Mouse (Mus musculus): ENCODE measurements around the gene Cmc2.

Gene Cmc2

GRCm38 (mm10) chr8:116921337-116922059 is at the start of gene Cmc2, which contains the start of gene Cenpn:
Gene Cmc2 (minus strand): TSS chr8:116921455.
Gene Cenpn (plus strand): TSS chr8:116921730.
- peak; percentile 91 for DNase-seq

- no peak for DNase-seq
These were observed 48.3 kb upstream of the Cmc2 start for GRCm38 (mm10) chr8:116969531-116969930.

GRCm38 (mm10) chr8:116954415-116954814 is 33.2 kb upstream of the Cmc2 start:
- peak; percentile 93 for DNase-seq

- DNase-seq: no peak
These were observed 31.2 kb upstream of the Cmc2 start for GRCm38 (mm10) chr8:116952428-116952827.

GRCm38 (mm10) chr8:116951778-116952177 is 30.5 kb upstream of the Cmc2 start:
- DNase-seq: no peak

GRCm38 (mm10) chr8:116951369-116951768 is 30.1 kb upstream of the Cmc2 start:
- DNase-seq: no peak

- no peak for DNase-seq
These were observed 26.3 kb upstream of the Cmc2 start for GRCm38 (mm10) chr8:116947589-116947988.

- DNase-seq: peak; percentile 28
These were observed 25.6 kb upstream of the Cmc2 start for GRCm38 (mm10) chr8:116946851-116947250.

GRCm38 (mm10) chr8:116946268-116946838 is 25.1 kb upstream of the Cmc2 start:
- DNase-seq: peak; percentile 69

- DNase-seq: no peak
These were observed 24.1 kb upstream of the Cmc2 start for GRCm38 (mm10) chr8:116945169-116945910.

- DNase-seq: no peak
These were observed 23.1 kb upstream of the Cmc2 start for GRCm38 (mm10) chr8:116944385-116944696.

GRCm38 (mm10) chr8:116943555-116944384 is 22.5 kb upstream of the Cmc2 start:
- DNase-seq: no peak

GRCm38 (mm10) chr8:116943161-116943554 is 21.9 kb upstream of the Cmc2 start, which contains the start of gene Atmin:
Gene Atmin (plus strand): TSS chr8:116943393.
- DNase-seq: peak; percentile 90

- DNase-seq: no peak
These were observed 21.2 kb upstream of the Cmc2 start for GRCm38 (mm10) chr8:116942284-116943058.

- DNase-seq: no peak
These were observed 14.3 kb upstream of the Cmc2 start for GRCm38 (mm10) chr8:116935506-116935905.

- no peak for DNase-seq
These were observed 13.7 kb upstream of the Cmc2 start for GRCm38 (mm10) chr8:116934976-116935375.

- DNase-seq: no peak
These were observed 7.3 kb upstream of the Cmc2 start for GRCm38 (mm10) chr8:116928588-116928987.

- no peak for DNase-seq
These were observed 6.6 kb upstream of the Cmc2 start for GRCm38 (mm10) chr8:116927880-116928279.

GRCm38 (mm10) chr8:116923526-116923925 is 2.3 kb upstream of the Cmc2 start:
- DNase-seq: no peak

- no peak for DNase-seq
These were observed 954 bp upstream of the Cmc2 start for GRCm38 (mm10) chr8:116922060-116922757.

- DNase-seq: no peak
These were observed 284 bp downstream of the Cmc2 start for GRCm38 (mm10) chr8:116921005-116921336.

- DNase-seq: no peak
These were observed 15.4 kb downstream of the Cmc2 start for GRCm38 (mm10) chr8:116905836-116906235.

Measured in layer of hippocampus, adult 9-11 months (tissue).